Mouse (Mus musculus): Measurements from ENCODE around the gene Scn8a. TPM values are rescaled to one million over a fixed set of nuclear protein-coding genes. Genes with fewer than 3 reads are reported as not detected.

Scn8a gene
- polyA plus RNA-seq, 1 experiment from 2014 or later: 8.1 TPM

- Histone ChIP-seq H3K36me3 (ENCODE audit: insufficient read depth, low read length) (no peaks in the 10 kb centered on the region), H3K4me2 (replicated peaks; ENCODE audit: low read depth, low read length) (0 out of 2 replicates have a peak overlapping the region, but pooled peaks have one; percentile 3), H3K27ac (ENCODE audit: low read length) (no peak overlapping the region), H3K9ac (replicated peaks; ENCODE audit: low read length) (no peak overlapping the region), H3K27me3 (ENCODE audit: insufficient read depth, low read length) (no peaks in the 10 kb centered on the region), H3K9me3 (ENCODE audit: low read length) (0 out of 2 replicates have a peak, but pooled peaks cover 3% of the 10 kb centered on the region), H3K4me3 (ENCODE audit: low read length) (no peak overlapping the region), H3K4me1 (ENCODE audit: insufficient read depth, low read length) (no peaks in the 10 kb centered on the region)
- peak; percentile 73; the same call in 1 of the 2 replicates for ATAC-seq (ENCODE audit: low FRiP score, low TSS enrichment)
- 36% methylated on average over 12 of the region's 12 CpGs for WGBS
These were observed 31.0 kb upstream of the Scn8a start for GRCm38 (mm10) chr15:100838607-100839207.

DNA sequence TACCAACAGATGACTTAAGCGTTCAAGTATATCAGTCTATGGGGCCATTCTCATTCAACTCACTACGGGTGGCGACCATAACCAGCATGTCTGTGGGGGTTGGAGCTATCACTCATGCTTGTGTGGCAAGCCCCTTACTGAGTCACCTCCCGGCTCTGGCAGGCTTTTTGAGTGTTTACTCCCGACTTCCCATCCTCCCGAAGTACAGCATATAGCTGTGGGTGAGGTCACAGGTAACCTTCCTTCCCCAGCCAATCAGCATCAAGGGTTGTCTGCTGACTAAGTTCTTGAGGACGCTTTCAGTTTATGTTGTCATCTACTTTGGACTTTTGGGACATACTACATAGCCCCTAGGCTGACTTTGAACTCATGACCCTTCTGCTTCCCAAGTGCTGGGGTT is 25.3 kb upstream of the Scn8a start:
- Histone ChIP-seq H3K4me2 (replicated peaks; ENCODE audit: low read depth, low read length) (no peak overlapping the region), H3K36me3 (ENCODE audit: insufficient read depth, low read length) (no peaks in the 10 kb centered on the region), H3K9me3 (ENCODE audit: low read length) (peaks cover 5% of the 10 kb centered on the region), H3K27me3 (ENCODE audit: insufficient read depth, low read length) (no peaks in the 10 kb centered on the region), H3K9ac (replicated peaks; ENCODE audit: low read length) (no peak overlapping the region), H3K27ac (ENCODE audit: low read length) (no peak overlapping the region), H3K4me3 (ENCODE audit: low read length) (no peak overlapping the region), H3K4me1 (ENCODE audit: insufficient read depth, low read length) (peaks cover 10% of the 10 kb centered on the region)
- WGBS: 84% methylated on average over 7 of the region's 7 CpGs
- ATAC-seq (ENCODE audit: low FRiP score, low TSS enrichment): no peak

DNA sequence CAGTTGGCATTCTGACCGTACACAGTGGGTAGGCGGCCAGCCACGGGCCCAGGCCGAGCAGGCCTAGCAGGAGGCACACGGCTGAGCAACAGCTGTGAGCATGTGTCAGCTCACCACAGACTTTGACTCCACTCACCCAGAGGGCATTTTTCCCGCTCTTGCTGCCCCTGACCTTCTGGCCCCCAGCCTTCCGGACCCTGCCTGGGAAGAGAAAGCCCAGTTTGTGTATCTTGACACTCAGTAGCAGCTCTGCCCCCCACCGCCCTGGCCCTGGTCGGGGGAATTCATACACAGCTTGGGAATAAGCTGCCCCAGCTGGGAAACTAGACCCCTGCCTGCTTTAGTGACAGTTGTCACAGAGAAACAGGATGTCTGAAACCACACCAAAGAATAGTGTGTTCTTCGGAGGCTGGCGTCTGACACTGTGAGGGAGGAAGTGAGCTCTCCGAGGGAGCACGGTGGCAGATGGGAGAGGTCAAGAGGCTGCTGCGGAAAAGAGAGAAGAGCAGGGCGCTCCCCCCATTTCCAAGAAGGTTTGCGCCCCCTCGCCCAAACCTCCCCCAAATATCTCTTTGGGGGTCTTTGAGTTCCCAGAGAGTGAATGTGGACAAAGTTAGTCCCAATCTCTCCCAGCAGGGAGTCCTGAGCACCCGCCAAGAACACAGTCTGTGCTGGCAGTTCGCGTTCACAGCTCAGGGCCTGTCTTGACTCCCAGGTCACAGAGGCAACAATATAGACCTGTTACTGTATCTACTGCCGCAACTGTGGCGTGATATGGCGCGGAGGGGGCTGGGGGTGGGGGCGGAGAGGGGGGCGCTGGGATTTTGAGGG is 24.4 kb upstream of the Scn8a start:
- Histone ChIP-seq H3K36me3 (ENCODE audit: insufficient read depth, low read length) (no peaks in the 10 kb centered on the region), H3K9me3 (ENCODE audit: low read length) (peaks cover 5% of the 10 kb centered on the region)
- ATAC-seq (ENCODE audit: low FRiP score, low TSS enrichment): peak; percentile 54; the same call in 1 of the 2 replicates

GRCm38 (mm10) chr15:100847193-100847592 is 22.5 kb upstream of the Scn8a start:
- Histone ChIP-seq H3K27ac (ENCODE audit: low read length) (no peak overlapping the region), H3K9me3 (ENCODE audit: low read length) (peaks cover 5% of the 10 kb centered on the region), H3K4me2 (replicated peaks; ENCODE audit: low read depth, low read length) (no peak overlapping the region), H3K4me1 (ENCODE audit: insufficient read depth, low read length) (peaks cover 10% of the 10 kb centered on the region), H3K9ac (replicated peaks; ENCODE audit: low read length) (no peak overlapping the region), H3K27me3 (ENCODE audit: insufficient read depth, low read length) (no peaks in the 10 kb centered on the region), H3K4me3 (ENCODE audit: low read length) (no peak overlapping the region), H3K36me3 (ENCODE audit: insufficient read depth, low read length) (no peaks in the 10 kb centered on the region)
- WGBS: 84% methylated on average over 6 of the region's 6 CpGs
- no peak for ATAC-seq (ENCODE audit: low FRiP score, low TSS enrichment)

More for the DNA sequence above, 24.4 kb upstream of the Scn8a start:
- Histone ChIP-seq H3K4me2 (replicated peaks; ENCODE audit: low read depth, low read length) (no peak overlapping the region), H3K27me3 (ENCODE audit: insufficient read depth, low read length) (no peaks in the 10 kb centered on the region), H3K27ac (ENCODE audit: low read length) (no peak overlapping the region), H3K9ac (replicated peaks; ENCODE audit: low read length) (no peak overlapping the region), H3K4me1 (ENCODE audit: insufficient read depth, low read length) (peaks cover 10% of the 10 kb centered on the region), H3K4me3 (ENCODE audit: low read length) (no peak overlapping the region)
- WGBS: 41% methylated on average over 26 of the region's 26 CpGs

DNA sequence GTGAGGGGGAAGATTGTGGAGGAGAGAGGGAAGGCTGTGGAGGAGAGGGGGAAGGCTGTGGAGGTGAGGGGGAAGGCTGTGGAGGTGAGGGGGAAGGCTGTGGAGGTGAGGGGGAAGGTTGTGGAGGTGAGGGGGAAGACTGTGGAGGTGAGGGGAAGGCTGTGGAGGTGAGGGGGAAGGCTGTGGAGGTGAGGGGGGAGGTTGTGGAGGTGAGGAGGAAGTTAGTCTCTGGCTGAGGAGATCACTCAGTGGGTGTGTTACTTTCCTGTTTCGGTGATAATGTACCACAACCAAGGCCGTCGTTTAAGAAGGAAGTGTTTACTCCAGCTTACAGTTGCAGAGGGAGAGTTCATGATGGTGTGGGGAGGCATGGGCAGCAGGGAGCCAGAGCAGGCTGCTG is 12.1 kb upstream of the Scn8a start:
- Histone ChIP-seq H3K9me3 (ENCODE audit: low read length) (no peaks in the 10 kb centered on the region), H3K4me3 (ENCODE audit: low read length) (no peak overlapping the region), H3K9ac (replicated peaks; ENCODE audit: low read length) (no peak overlapping the region), H3K27me3 (ENCODE audit: insufficient read depth, low read length) (no peaks in the 10 kb centered on the region), H3K27ac (ENCODE audit: low read length) (no peak overlapping the region), H3K4me2 (replicated peaks; ENCODE audit: low read depth, low read length) (no peak overlapping the region), H3K36me3 (ENCODE audit: insufficient read depth, low read length) (no peaks in the 10 kb centered on the region), H3K4me1 (ENCODE audit: insufficient read depth, low read length) (no peaks in the 10 kb centered on the region)
- no peak for ATAC-seq (ENCODE audit: low FRiP score, low TSS enrichment)
- WGBS: 72% methylated on average over 3 of the region's 3 CpGs

DNA sequence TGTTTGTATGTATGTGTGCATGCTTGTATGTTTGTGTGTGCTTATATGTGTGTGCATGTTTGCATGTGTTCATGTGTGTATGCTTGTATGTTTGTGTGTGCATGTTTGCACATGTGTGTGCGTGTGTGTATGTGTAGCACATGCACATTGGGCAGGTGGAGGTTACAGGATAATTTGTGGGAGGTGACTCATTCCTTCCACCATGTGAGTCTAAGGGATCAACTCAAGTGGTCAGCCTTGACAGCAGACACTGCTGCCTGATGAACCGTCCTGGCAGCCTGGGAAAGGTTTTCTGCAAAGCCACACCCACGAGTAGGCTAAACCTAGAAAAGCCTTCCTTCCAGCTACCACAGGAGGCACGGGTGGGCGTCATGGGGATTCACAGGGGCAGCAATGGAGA is 8.8 kb upstream of the Scn8a start:
- no peak overlapping the region for H3K27ac ChIP-seq (ENCODE audit: low read length)
- no peaks in the 10 kb centered on the region for H3K36me3 ChIP-seq (ENCODE audit: insufficient read depth, low read length)
- no peak overlapping the region for H3K4me3 ChIP-seq (ENCODE audit: low read length)
- 40% methylated on average over 5 of the region's 5 CpGs for WGBS
- no peaks in the 10 kb centered on the region for H3K27me3 ChIP-seq (ENCODE audit: insufficient read depth, low read length)
- no peak overlapping the region for H3K4me2 ChIP-seq (replicated peaks; ENCODE audit: low read depth, low read length)
- ATAC-seq (ENCODE audit: low FRiP score, low TSS enrichment): no peak
- no peak overlapping the region for H3K9ac ChIP-seq (replicated peaks; ENCODE audit: low read length)
- H3K9me3 ChIP-seq (ENCODE audit: low read length): 0 out of 2 replicates have a peak, but pooled peaks cover 3% of the 10 kb centered on the region
- H3K4me1 ChIP-seq (ENCODE audit: insufficient read depth, low read length): no peaks in the 10 kb centered on the region

- no peak overlapping the region for H3K4me3 ChIP-seq (ENCODE audit: low read length)
- H3K27me3 ChIP-seq (ENCODE audit: insufficient read depth, low read length): peaks cover 17% of the 10 kb centered on the region
- H3K9me3 ChIP-seq (ENCODE audit: low read length): peaks cover 8% of the 10 kb centered on the region; the same call in 1 of the 2 replicates
- H3K27ac ChIP-seq (ENCODE audit: low read length): no peak overlapping the region
- no peak overlapping the region for H3K9ac ChIP-seq (replicated peaks; ENCODE audit: low read length)
- no peak overlapping the region for H3K4me2 ChIP-seq (replicated peaks; ENCODE audit: low read depth, low read length)
- no peaks in the 10 kb centered on the region for H3K4me1 ChIP-seq (ENCODE audit: insufficient read depth, low read length)
- no peaks in the 10 kb centered on the region for H3K36me3 ChIP-seq (ENCODE audit: insufficient read depth, low read length)
- WGBS: 38% methylated on average over 3 of the region's 3 CpGs
- ATAC-seq (ENCODE audit: low FRiP score, low TSS enrichment): no peak
These were observed 4.1 kb upstream of the Scn8a start for GRCm38 (mm10) chr15:100865556-100865955.

- WGBS: 3% methylated on average over 47 of the region's 66 CpGs
- Histone ChIP-seq H3K4me3 (ENCODE audit: low read length) (peak overlapping the region; percentile 76), H3K4me1 (ENCODE audit: insufficient read depth, low read length) (peaks cover 14% of the 10 kb centered on the region; the same call in 1 of the 2 replicates), H3K27ac (ENCODE audit: low read length) (no peak overlapping the region), H3K36me3 (ENCODE audit: insufficient read depth, low read length) (no peaks in the 10 kb centered on the region), H3K9ac (replicated peaks; ENCODE audit: low read length) (peak overlapping the region; percentile 63), H3K9me3 (ENCODE audit: low read length) (peaks cover 8% of the 10 kb centered on the region; the same call in 1 of the 2 replicates), H3K27me3 (ENCODE audit: insufficient read depth, low read length) (peaks cover 39% of the 10 kb centered on the region), H3K4me2 (replicated peaks; ENCODE audit: low read depth, low read length) (peak overlapping the region; percentile 78)
- peak; percentile 75 for ATAC-seq (ENCODE audit: low FRiP score, low TSS enrichment)
These were observed 530 bp downstream of the Scn8a start for GRCm38 (mm10) chr15:100870001-100870774.

GRCm38 (mm10) chr15:100870775-100871106 is 1.1 kb downstream of the Scn8a start:
- ATAC-seq (ENCODE audit: low FRiP score, low TSS enrichment): peak; percentile 57; the same call in 1 of the 2 replicates
- Histone ChIP-seq H3K9me3 (ENCODE audit: low read length) (peaks cover 5% of the 10 kb centered on the region; the same call in 1 of the 2 replicates), H3K36me3 (ENCODE audit: insufficient read depth, low read length) (no peaks in the 10 kb centered on the region), H3K27ac (ENCODE audit: low read length) (no peak overlapping the region), H3K9ac (replicated peaks; ENCODE audit: low read length) (peak overlapping the region; percentile 84), H3K27me3 (ENCODE audit: insufficient read depth, low read length) (peaks cover 39% of the 10 kb centered on the region), H3K4me2 (replicated peaks; ENCODE audit: low read depth, low read length) (peak overlapping the region; percentile 78), H3K4me3 (ENCODE audit: low read length) (peak overlapping the region; percentile 76), H3K4me1 (ENCODE audit: insufficient read depth, low read length) (peaks cover 14% of the 10 kb centered on the region; the same call in 1 of the 2 replicates)
- 4% methylated on average over 5 of the region's 69 CpGs for WGBS
